Mouse (Mus musculus): ENCODE results near the gene Lyzl4.

DNA sequence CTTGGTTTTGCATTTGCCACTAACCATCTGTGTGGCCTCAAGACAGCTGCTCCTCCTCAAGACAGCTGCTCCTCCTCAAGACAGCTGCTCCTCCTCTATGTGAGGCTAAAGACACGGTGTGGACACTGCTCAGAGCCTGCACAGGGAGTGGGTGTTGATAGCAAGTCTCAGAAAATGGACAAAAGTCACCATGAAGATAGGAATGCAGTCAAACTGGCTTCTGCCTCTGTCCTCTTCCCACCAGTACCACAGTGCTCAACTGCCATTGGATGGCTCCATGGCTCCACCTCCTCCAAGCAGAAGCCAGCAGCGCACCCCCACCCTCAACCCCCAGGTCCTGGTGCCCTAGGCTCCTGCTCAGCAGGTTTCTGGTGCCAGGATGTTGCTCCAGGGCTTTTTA lies 52.4 kb downstream of the Lyzl4 start:
- TF ChIP-seq CTCF (IDR thresholded peaks at IDR 0.05; ENCODE audit: borderline replicate concordance, extremely low read depth, insufficient read depth, insufficient read length), result no peak
- no peak for TF ChIP-seq POLR2A (IDR thresholded peaks at IDR 0.05; ENCODE audit: borderline replicate concordance, extremely low read depth, insufficient read depth, insufficient read length, poor library complexity, severe bottlenecking)

Data from brain, embryonic 14.5 days (tissue).